Mouse (Mus musculus) adrenal gland (tissue): ENCODE measurements around the gene Hoxc5.

Experiments used
- microRNA-seq, 2 experiments: library from miRNA; unstranded; fragments of <30 nt; microRNA quantifications; one replicate each; pipeline ENCODE4; 2019

Gene Hoxc5

Small RNA genes within 50 kb of the gene (microRNA-seq; reads per million reads assigned to microRNA genes)
- gene Mir196a-2 = 188 to 200 reads per million in 2 experiments
- gene Mir615 = 1,217 to 2,146 reads per million in 2 experiments
